In genomic region chr14:20189751-20190150, GRCm38 (mm10) we compare ENCODE assay signal across 19 mouse cellular contexts. TPM values are rescaled to one million over a fixed set of nuclear protein-coding genes. Genes with fewer than 3 reads are reported as not detected.
A peak's percentile ranks its signal among the peaks of the same experiment; 100 is the strongest.
DNase-seq lines count a peak whose midpoint lies in the region; ATAC-seq lines count a peak whose summit lies in the region.
"Had no signal": no experiment of that assay in that cellular context is flagged by ENCODE, and none has a peak within 500 bp of the region (broad histone marks: within the 10 kb centered on the region; RNA-seq: fewer than 3 reads in every experiment).

No protein-coding gene starts in this region.

- no peaks in the 10 kb centered on the region for H3K4me1 ChIP-seq in intestine, embryonic 15.5 days (replicated peaks)
- H3K4me1 ChIP-seq in kidney, embryonic 16.5 days (ENCODE audit: insufficient read depth, low read length): 0 out of 2 replicates have a peak, but pooled peaks cover 5% of the 10 kb centered on the region
- no peaks in the 10 kb centered on the region for H3K4me1 ChIP-seq in forebrain, embryonic 16.5 days (replicated peaks; ENCODE audit: control insufficient read depth, insufficient read depth, low read length)
- H3K4me1 ChIP-seq: embryonic facial prominence, embryonic 13.5 days; heart, embryonic 10.5 days; hindbrain, embryonic 15.5 days; limb, embryonic 12.5 days; midbrain, embryonic 15.5 days had no signal

- no peaks in the 10 kb centered on the region for H3K36me3 ChIP-seq in intestine, embryonic 15.5 days
- H3K36me3 ChIP-seq in kidney, embryonic 16.5 days (ENCODE audit: insufficient read depth, low read length): no peaks in the 10 kb centered on the region
- H3K36me3 ChIP-seq in forebrain, embryonic 16.5 days (ENCODE audit: control insufficient read depth, insufficient read depth): no peaks in the 10 kb centered on the region
- H3K36me3 ChIP-seq: embryonic facial prominence, embryonic 13.5 days; heart, embryonic 10.5 days; hindbrain, embryonic 15.5 days; limb, embryonic 12.5 days; midbrain, embryonic 15.5 days; stomach, embryonic 15.5 days had no signal

- H3K9me3 ChIP-seq in intestine, embryonic 15.5 days: no peaks in the 10 kb centered on the region
- no peaks in the 10 kb centered on the region for H3K9me3 ChIP-seq in kidney, embryonic 16.5 days (ENCODE audit: low read length)
- no peaks in the 10 kb centered on the region for H3K9me3 ChIP-seq in forebrain, embryonic 16.5 days (ENCODE audit: control insufficient read depth, low read length)
- H3K9me3 ChIP-seq: embryonic facial prominence, embryonic 13.5 days; heart, embryonic 10.5 days; hindbrain, embryonic 15.5 days; limb, embryonic 12.5 days; midbrain, embryonic 15.5 days; stomach, embryonic 15.5 days had no signal

- H3K27ac ChIP-seq in intestine, embryonic 15.5 days: no peak overlapping the region
- no peak overlapping the region for H3K27ac ChIP-seq in kidney, embryonic 16.5 days (ENCODE audit: low read length)
- H3K27ac ChIP-seq in forebrain, embryonic 16.5 days (ENCODE audit: low read length): no peak overlapping the region
- H3K27ac ChIP-seq: embryonic facial prominence, embryonic 13.5 days; heart, embryonic 10.5 days; hindbrain, embryonic 15.5 days; limb, embryonic 12.5 days; liver, embryonic 14.5 days; midbrain, embryonic 15.5 days; stomach, embryonic 15.5 days had no signal

- no peak overlapping the region for H3K9ac ChIP-seq in intestine, embryonic 15.5 days
- H3K9ac ChIP-seq in kidney, embryonic 16.5 days (replicated peaks; ENCODE audit: low read length): no peak overlapping the region
- no peak overlapping the region for H3K9ac ChIP-seq in forebrain, embryonic 16.5 days (replicated peaks; ENCODE audit: low read depth, low read length)
- H3K9ac ChIP-seq: embryonic facial prominence, embryonic 13.5 days; hindbrain, embryonic 15.5 days; limb, embryonic 12.5 days; liver, embryonic 14.5 days; midbrain, embryonic 15.5 days; stomach, embryonic 15.5 days had no signal

- no peak overlapping the region for H3K4me2 ChIP-seq in intestine, embryonic 15.5 days (replicated peaks)
- H3K4me2 ChIP-seq in kidney, embryonic 16.5 days (replicated peaks; ENCODE audit: low read depth, low read length): no peak overlapping the region
- H3K4me2 ChIP-seq in forebrain, embryonic 16.5 days (ENCODE audit: low read length): no peak overlapping the region
- H3K4me2 ChIP-seq: embryonic facial prominence, embryonic 13.5 days; hindbrain, embryonic 15.5 days; limb, embryonic 12.5 days; midbrain, embryonic 15.5 days; stomach, embryonic 15.5 days had no signal

- intact Hi-C loops in left cerebral cortex, postnatal 10 days (cut with DNase I): loop anchor here (5.0 kb wide), 1 partner anchor 37 kb away; no protein-coding TSS in a partner anchor

- peak; percentile 40; the same call in 1 of the 2 replicates for ATAC-seq in intestine, embryonic 15.5 days
- peak; percentile 46; the same call in 1 of the 2 replicates for ATAC-seq in kidney, embryonic 16.5 days (ENCODE audit: low FRiP score, low TSS enrichment)
- no peak for ATAC-seq in forebrain, embryonic 16.5 days
- ATAC-seq: lung, postnatal 0 days; midbrain, embryonic 15.5 days had no signal

- H3K4me3 ChIP-seq in intestine, embryonic 15.5 days (replicated peaks): no peak overlapping the region
- no peak overlapping the region for H3K4me3 ChIP-seq in kidney, embryonic 16.5 days (ENCODE audit: low read length)
- H3K4me3 ChIP-seq in forebrain, embryonic 16.5 days (replicated peaks; ENCODE audit: low read length): no peak overlapping the region
- H3K4me3 ChIP-seq: embryonic facial prominence, embryonic 13.5 days; heart, embryonic 10.5 days; hindbrain, embryonic 15.5 days; limb, embryonic 12.5 days; midbrain, embryonic 15.5 days; stomach, embryonic 15.5 days had no signal

- peak; percentile 23 for DNase-seq in testis, postnatal 14 days (ENCODE audit: low spot score)
- no peak for DNase-seq in testis, postnatal 10 days (ENCODE audit: low spot score)
- no peak for DNase-seq in left cerebral cortex, postnatal 10 days (ENCODE audit: extremely low spot score in 1 of 2, low spot score in 2 of 2)
- no peak for DNase-seq in ovary, postnatal 14 days (ENCODE audit: low spot score)
- no peak for DNase-seq in gastrocnemius, postnatal 4 days (ENCODE audit: low spot score in 2 of 2)
- DNase-seq: cerebellum, adult 9-10 months; gastrocnemius, postnatal 25 days; thymus, postnatal 14 days had no signal

- WGBS in intestine, embryonic 15.5 days: 64% methylated on average over 2 of the region's 2 CpGs
- 57% methylated on average over 2 of the region's 2 CpGs for WGBS in kidney, embryonic 16.5 days
- WGBS in forebrain, embryonic 16.5 days: 72% methylated on average over 2 of the region's 2 CpGs

- no peaks in the 10 kb centered on the region for H3K27me3 ChIP-seq in intestine, embryonic 15.5 days (replicated peaks)
- H3K27me3 ChIP-seq in kidney, embryonic 16.5 days (ENCODE audit: insufficient read depth, low read length): no peaks in the 10 kb centered on the region
- no peaks in the 10 kb centered on the region for H3K27me3 ChIP-seq in forebrain, embryonic 16.5 days (replicated peaks; ENCODE audit: control insufficient read depth, insufficient read depth, low read length)
- H3K27me3 ChIP-seq: embryonic facial prominence, embryonic 13.5 days; hindbrain, embryonic 15.5 days; limb, embryonic 12.5 days; midbrain, embryonic 15.5 days; stomach, embryonic 15.5 days had no signal

RNA-seq across cellular contexts. Expression of gene Kcnk5, which starts 8.1 kb away (rescaled TPM):
- 9.5 TPM in 2 replicates for polyA plus RNA-seq in intestine, embryonic 15.5 days (2015; fragmentation: Nextera tagmentation; extraction: Ambion mirVana)
- polyA plus RNA-seq in kidney, embryonic 16.5 days (2015; fragmentation: Nextera tagmentation; extraction: Ambion mirVana): 21.9 and 22.7 TPM in 2 replicates
- under 1 TPM; 0.34 to 0.36 TPM for total RNA-seq in left cerebral cortex, postnatal 10 days (2021)
- polyA plus RNA-seq in forebrain, embryonic 16.5 days (2015; fragmentation: Nextera tagmentation; extraction: Ambion mirVana): 2.5 TPM in 2 replicates
- 1 to 10 TPM; 1.6 to 2.9 TPM for total RNA-seq in gastrocnemius, postnatal 4 days (2021)

RNA-seq across cellular contexts. Expression of gene Saysd1, which starts 51.4 kb away (rescaled TPM):
- 15.8 and 16.8 TPM in 2 replicates for polyA plus RNA-seq in intestine, embryonic 15.5 days (2015; fragmentation: Nextera tagmentation; extraction: Ambion mirVana)
- polyA plus RNA-seq in kidney, embryonic 16.5 days (2015; fragmentation: Nextera tagmentation; extraction: Ambion mirVana): 13.4 and 13.6 TPM in 2 replicates
- 1 to 10 TPM; 4.6 to 4.8 TPM for total RNA-seq in left cerebral cortex, postnatal 10 days (2021)
- 14.3 and 15.3 TPM in 2 replicates for polyA plus RNA-seq in forebrain, embryonic 16.5 days (2015; fragmentation: Nextera tagmentation; extraction: Ambion mirVana)
- total RNA-seq in gastrocnemius, postnatal 4 days (2021): 1 to 10 TPM; 2.6 to 2.9 TPM
